Mouse (Mus musculus) frontal cortex, postnatal 36 days (tissue): ENCODE measurements around the gene Gm45716.
A peak's percentile ranks its signal among the peaks of the same experiment; 100 is the strongest.

ENCODE experiments used
- DNase-seq, 2 experiments: peaks; one replicate each; pipeline ENCODE4 v3.0.0; 2022; ENCODE audit warnings: low spot score in 2 of 2

The Gm45716 gene

GRCm38 (mm10) chr11:90214246-90214645 lies 26.8 kb downstream of the Gm45716 start:
- no peak for DNase-seq

- no peak for DNase-seq
Measured at GRCm38 (mm10) chr11:90220022-90220645, 32.7 kb downstream of the Gm45716 start.

- no peak for DNase-seq
Measured at GRCm38 (mm10) chr11:90220750-90221149, 33.3 kb downstream of the Gm45716 start.

GRCm38 (mm10) chr11:90224914-90225470 lies 37.5 kb downstream of the Gm45716 start:
- DNase-seq: no peak

GRCm38 (mm10) chr11:90227000-90227922 lies 39.8 kb downstream of the Gm45716 start:
- DNase-seq: no peak

- no peak for DNase-seq
Measured at GRCm38 (mm10) chr11:90228251-90228949, 40.9 kb downstream of the Gm45716 start.

GRCm38 (mm10) chr11:90229800-90230199 lies 42.3 kb downstream of the Gm45716 start:
- no peak for DNase-seq

GRCm38 (mm10) chr11:90230671-90231070 lies 43.2 kb downstream of the Gm45716 start:
- no peak for DNase-seq

- no peak for DNase-seq
Measured at GRCm38 (mm10) chr11:90231631-90232030, 44.1 kb downstream of the Gm45716 start.

- DNase-seq: no peak
Measured at GRCm38 (mm10) chr11:90232685-90233084, 45.2 kb downstream of the Gm45716 start.

- DNase-seq: no peak
Measured at GRCm38 (mm10) chr11:90235221-90235620, 47.7 kb downstream of the Gm45716 start.

GRCm38 (mm10) chr11:90237616-90238015 lies 50.1 kb downstream of the Gm45716 start:
- DNase-seq: no peak

- DNase-seq: no peak
Measured at GRCm38 (mm10) chr11:90238657-90239056, 51.2 kb downstream of the Gm45716 start.

- no peak for DNase-seq
Measured at GRCm38 (mm10) chr11:90240652-90241330, 53.3 kb downstream of the Gm45716 start.

- no peak for DNase-seq
Measured at GRCm38 (mm10) chr11:90241874-90242273, 54.4 kb downstream of the Gm45716 start.

GRCm38 (mm10) chr11:90243300-90243699 lies 55.8 kb downstream of the Gm45716 start:
- no peak for DNase-seq

GRCm38 (mm10) chr11:90245630-90246029 lies 58.1 kb downstream of the Gm45716 start:
- no peak for DNase-seq

GRCm38 (mm10) chr11:90246676-90247075 lies 59.2 kb downstream of the Gm45716 start:
- DNase-seq: no peak

- no peak for DNase-seq
Measured at GRCm38 (mm10) chr11:90247793-90248192, 60.3 kb downstream of the Gm45716 start.

GRCm38 (mm10) chr11:90249025-90249650 lies 61.7 kb downstream of the Gm45716 start, which contains the start of gene Mmd:
Gene Mmd (plus strand): TSS chr11:90249456.
- peak; percentile 97 to 98 for DNase-seq

- peak in 1 of 2 experiments; percentile 43 for DNase-seq
Measured at GRCm38 (mm10) chr11:90249701-90250141, 62.2 kb downstream of the Gm45716 start.
